Mouse (Mus musculus) kidney, adult 2 months (tissue): Measurements from ENCODE around the gene March1.

ENCODE experiments used
- CTCF ChIP-seq: fragments of 200-500 bp; conservative IDR thresholded peaks from 2 replicates; pipeline ENCODE4 v1.5.1; 2011; ENCODE audit warnings: low read depth, mild to moderate bottlenecking, control low read depth, low read length, moderate library complexity, mixed read lengths; ENCODE audit not compliant: insufficient read depth, insufficient read length
- POLR2A ChIP-seq: fragments of 200-500 bp; IDR thresholded peaks from one replicate; pipeline ENCODE4 v1.6.1; 2011; ENCODE audit warnings: low read depth, low read length, control low read depth

GRCm38 (mm10) chr8:66394148-66394547, 776.4 kb downstream of the March1 start:
- TF ChIP-seq CTCF (no peak), POLR2A (no peak)
